ENCODE assay signal across 8 mouse cellular contexts in the genomic region with DNA sequence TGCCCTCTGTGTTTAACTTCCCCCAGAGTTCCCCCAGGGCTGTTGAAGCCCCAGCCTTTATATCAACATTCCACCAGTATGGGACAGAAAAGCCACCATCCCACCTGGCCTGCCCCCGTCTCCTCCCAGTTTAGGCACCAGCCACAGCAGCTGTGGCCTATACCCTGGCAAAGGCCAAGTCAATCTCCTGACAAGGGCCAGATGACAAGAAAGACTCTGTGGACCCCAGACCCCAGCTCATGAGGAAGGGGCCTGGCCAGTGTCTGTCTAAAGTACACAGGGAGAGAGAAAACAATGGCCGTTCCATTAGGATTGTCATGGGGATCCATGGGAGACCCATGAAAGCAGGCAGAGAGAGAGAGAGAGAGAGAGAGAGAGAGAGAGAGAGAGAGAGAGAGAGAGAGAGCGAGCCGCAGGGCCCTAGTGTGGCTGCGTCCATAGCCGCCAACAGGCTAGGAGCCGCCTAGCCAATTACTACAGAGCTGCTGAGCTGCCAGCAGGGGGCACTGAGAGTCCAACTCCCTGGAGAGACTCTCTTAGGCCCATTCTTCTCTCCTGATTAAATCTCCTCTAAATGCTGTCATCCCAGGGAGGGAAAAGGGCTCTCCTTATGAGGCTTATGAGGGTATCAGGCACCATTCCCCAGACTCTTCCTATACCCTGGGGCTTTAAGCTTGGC.
A peak's percentile ranks its signal among the peaks of the same experiment; 100 is the strongest.
DNase-seq lines count a peak whose midpoint lies in the region; ATAC-seq and TF ChIP-seq lines count a peak whose summit lies in the region.
"Not testable (repeated sequence)": the region's sequence is repeated elsewhere in the genome, so short reads cannot be mapped to it uniquely, and the experiment has no call there.

No protein-coding gene starts in this region.

- WGBS in forebrain, embryonic 12.5 days, result 56% methylated on average over 2 of the region's 7 CpGs
- WGBS in heart, embryonic 16.5 days, result 56% methylated on average over 2 of the region's 7 CpGs
- 75% methylated on average over 2 of the region's 7 CpGs for whole genome bisulfite sequencing in limb, embryonic 11.5 days
- 63% methylated on average over 2 of the region's 7 CpGs for WGBS in lung, embryonic 14.5 days
- 53% methylated on average over 2 of the region's 7 CpGs for WGBS in midbrain, embryonic 15.5 days
- WGBS in stomach, postnatal 0 days, result 59% methylated on average over 2 of the region's 7 CpGs

- not testable (repeated sequence) for H3K9me3 ChIP-seq in forebrain, embryonic 12.5 days; heart, embryonic 16.5 days (replicated peaks; ENCODE audit: control insufficient read depth, low read length); limb, embryonic 11.5 days (ENCODE audit: control insufficient read depth, low read length); lung, embryonic 14.5 days (ENCODE audit: low read depth, low read length); midbrain, embryonic 15.5 days; stomach, postnatal 0 days (ENCODE audit: control insufficient read depth, low read length)

- not testable (repeated sequence) for H3K27me3 ChIP-seq in forebrain, embryonic 12.5 days; heart, embryonic 16.5 days (ENCODE audit: control insufficient read depth, insufficient read depth, low read length); limb, embryonic 11.5 days (ENCODE audit: control insufficient read depth, insufficient read depth, low read length); lung, embryonic 14.5 days (ENCODE audit: insufficient read depth, low read length); midbrain, embryonic 15.5 days (replicated peaks); stomach, postnatal 0 days (ENCODE audit: control insufficient read depth, insufficient read depth, low read length)

- DNase-seq in limb, embryonic 11.5 days (ENCODE audit: low spot score); lung, embryonic 14.5 days; stomach, postnatal 0 days (ENCODE audit: low spot score): not testable (repeated sequence)

- H3K4me2 ChIP-seq in forebrain, embryonic 12.5 days; heart, embryonic 16.5 days (ENCODE audit: low read depth, low read length); limb, embryonic 11.5 days (ENCODE audit: low read depth, severe bottlenecking); lung, embryonic 14.5 days; midbrain, embryonic 15.5 days; stomach, postnatal 0 days (replicated peaks; ENCODE audit: low read depth): not testable (repeated sequence)

- not testable (repeated sequence) for H3K27ac ChIP-seq in forebrain, embryonic 12.5 days; heart, embryonic 16.5 days (ENCODE audit: low read length); limb, embryonic 11.5 days (replicated peaks; ENCODE audit: low read depth, low read length); lung, embryonic 14.5 days (ENCODE audit: low read depth); midbrain, embryonic 15.5 days; stomach, postnatal 0 days (replicated peaks)

- peak; percentile 95 for ATAC-seq in common myeloid progenitor, adult 5-6 weeks (replicated peaks; ENCODE audit: low read depth, poor library complexity, severe bottlenecking)
- peak; percentile 93 for ATAC-seq in forebrain, embryonic 12.5 days (ENCODE audit: low FRiP score)
- peak; percentile 89 for ATAC-seq in heart, embryonic 16.5 days (replicated peaks; ENCODE audit: extremely low read depth, insufficient read depth, low FRiP score)
- peak; percentile 50 for ATAC-seq in inflammation-experienced regulatory T-cells, adult 6 months
- ATAC-seq in limb, embryonic 11.5 days (ENCODE audit: insufficient number of reproducible peaks, low FRiP score, low TSS enrichment, low read depth), result peak; percentile 79
- ATAC-seq in lung, embryonic 14.5 days (ENCODE audit: insufficient read depth), result peak; percentile 96
- ATAC-seq in midbrain, embryonic 15.5 days (replicated peaks), result peak; percentile 87
- ATAC-seq in stomach, postnatal 0 days (ENCODE audit: low FRiP score, low TSS enrichment), result peak; percentile 92

- H3K4me1 ChIP-seq in forebrain, embryonic 12.5 days; heart, embryonic 16.5 days (ENCODE audit: control insufficient read depth, insufficient read depth, low read length); limb, embryonic 11.5 days (ENCODE audit: control insufficient read depth, insufficient read depth, low read length); lung, embryonic 14.5 days (ENCODE audit: insufficient read depth); midbrain, embryonic 15.5 days; stomach, postnatal 0 days (replicated peaks; ENCODE audit: control insufficient read depth, insufficient read depth): not testable (repeated sequence)

- not testable (repeated sequence) for TF ChIP-seq CTCF in lung, embryonic 14.5 days (IDR thresholded peaks at IDR 0.05; ENCODE audit: low read depth); stomach, postnatal 0 days (IDR thresholded peaks at IDR 0.05; ENCODE audit: low read depth)

- H3K36me3 ChIP-seq in forebrain, embryonic 12.5 days (replicated peaks); heart, embryonic 16.5 days (ENCODE audit: control insufficient read depth, insufficient read depth); limb, embryonic 11.5 days (ENCODE audit: control insufficient read depth, insufficient read depth, low read length); lung, embryonic 14.5 days (ENCODE audit: insufficient read depth); midbrain, embryonic 15.5 days (replicated peaks); stomach, postnatal 0 days (ENCODE audit: control insufficient read depth, insufficient read depth, low read length): not testable (repeated sequence)

- H3K9ac ChIP-seq in forebrain, embryonic 12.5 days; heart, embryonic 16.5 days (ENCODE audit: low read length); limb, embryonic 11.5 days (ENCODE audit: low read length); lung, embryonic 14.5 days; midbrain, embryonic 15.5 days; stomach, postnatal 0 days (ENCODE audit: low read length): not testable (repeated sequence)

- TF ChIP-seq EP300 in stomach, postnatal 0 days (optimal IDR thresholded peaks at IDR 0.05), result not testable (repeated sequence)

- H3K4me3 ChIP-seq in forebrain, embryonic 12.5 days (replicated peaks); heart, embryonic 16.5 days (ENCODE audit: low read length); limb, embryonic 11.5 days (ENCODE audit: low read depth, low read length); lung, embryonic 14.5 days (ENCODE audit: low read depth, low read length); midbrain, embryonic 15.5 days; stomach, postnatal 0 days (ENCODE audit: low read depth, low read length): not testable (repeated sequence)
